Mouse (Mus musculus) heart, postnatal 0 days (tissue): ENCODE data around the gene Cacng1. TPM values are rescaled to one million over a fixed set of nuclear protein-coding genes. Genes with fewer than 3 reads are reported as not detected.

Source experiments
- ATAC-seq: fragments of 200-750 bp; cut with Nextera tagmentation; 2 replicates; pipeline ENCODE4 v1.8.0; 2017; ENCODE audit warnings: low read depth, moderate number of reproducible peaks, moderate library complexity; ENCODE audit not compliant: insufficient read depth
- DNase-seq: peaks from one replicate; pipeline ENCODE4 v3.0.0-alpha.2; 2016; ENCODE audit warnings: low spot score
- H3K27ac ChIP-seq: fragments of 300-500 bp; sonication (generic); 2 replicates; pipeline ENCODE4 v1.5.1; 2014; ENCODE audit warnings: low read depth, mild to moderate bottlenecking
- H3K27me3 ChIP-seq: fragments of 300-500 bp; sonication (generic); 2 replicates; pipeline ENCODE4 v1.6.1; 2014; ENCODE audit warnings: low read length, mixed read lengths; ENCODE audit not compliant: control insufficient read depth, insufficient read depth
- H3K36me3 ChIP-seq: fragments of 300-500 bp; sonication (generic); replicated peaks from 2 replicates; pipeline ENCODE4 v1.6.1; 2014; ENCODE audit warnings: low read length, mixed read lengths; ENCODE audit not compliant: control insufficient read depth, insufficient read depth
- H3K4me1 ChIP-seq: fragments of 300-500 bp; sonication (generic); 2 replicates; pipeline ENCODE4 v1.6.1; 2014; ENCODE audit warnings: antibody characterized with exemption; ENCODE audit not compliant: control insufficient read depth, insufficient read depth
- H3K4me2 ChIP-seq: fragments of 300-500 bp; sonication (generic); 2 replicates; pipeline ENCODE4 v1.6.1; 2014; ENCODE audit warnings: low read depth, mild to moderate bottlenecking, low read length, moderate library complexity
- H3K4me3 ChIP-seq: fragments of 300-500 bp; sonication (generic); 2 replicates; pipeline ENCODE4 v1.5.1; 2014; ENCODE audit warnings: low read depth, low read length
- H3K9ac ChIP-seq: fragments of 300-500 bp; sonication (generic); replicated peaks from 2 replicates; pipeline ENCODE4 v1.6.1; 2014; ENCODE audit warnings: low read depth, low read length, mixed read lengths
- H3K9me3 ChIP-seq: fragments of 300-500 bp; sonication (generic); replicated peaks from 2 replicates; pipeline ENCODE4 v1.6.1; 2016; ENCODE audit warnings: low read length; ENCODE audit not compliant: control insufficient read depth
- CTCF ChIP-seq: IDR thresholded peaks from 2 replicates; pipeline ENCODE4 v1.5.1; 2016; ENCODE audit warnings: antibody characterized with exemption, control low read depth, low read depth
- EP300 ChIP-seq: IDR thresholded peaks from 2 replicates; pipeline ENCODE4 v1.6.1; 2016; ENCODE audit warnings: antibody characterized with exemption, low read depth
- WGBS: fragments of 180-500 bp; shearing (Covaris S2); extraction: QIAGEN DNeasy Blood & Tissue Kit; methylation state at CpG from one replicate; pipeline ENCODE4 v1.1.7; 2014; 5-methylcytosine and 5-hydroxymethylcytosine counted together
- polyA plus RNA-seq: library from polyadenylated mRNA; unstranded; fragments of >200 nt; fragmentation: Nextera tagmentation; extraction: Ambion mirVana; gene quantifications from 2 replicates; pipeline ENCODE4 v1.2.1, GENCODE M21; 2015
- total RNA-seq: library from RNA; depleted of rRNA; stranded (reverse); fragments of >200 nt; gene quantifications from 2 replicates; pipeline ENCODE4 v1.2.3, GENCODE M21; 2014; ENCODE audit warnings: low replicate concordance

Cacng1 gene
- total and polyA plus RNA-seq, 2 experiments from 2014 or later = not detected

GRCm38 (mm10) chr11:107707897-107708610 lies 8.3 kb downstream of the Cacng1 start:
- no peak overlapping the region for H3K27ac ChIP-seq
- H3K9ac ChIP-seq = no peak overlapping the region
- no peaks in the 10 kb centered on the region for H3K27me3 ChIP-seq
- DNase-seq = no peak
- no peaks in the 10 kb centered on the region for H3K36me3 ChIP-seq
- WGBS = 78% methylated on average over 20 of the region's 20 CpGs
- H3K4me2 ChIP-seq = no peak overlapping the region
- ATAC-seq = no peak
- no peaks in the 10 kb centered on the region for H3K4me1 ChIP-seq
- TF ChIP-seq CTCF (no peak), EP300 (no peak)
- no peaks in the 10 kb centered on the region for H3K9me3 ChIP-seq
- H3K4me3 ChIP-seq = no peak overlapping the region

- ATAC-seq (no peak), DNase-seq (no peak)
- no peak overlapping the region for H3K27ac ChIP-seq
- H3K4me1 ChIP-seq = no peaks in the 10 kb centered on the region
- WGBS = 66% methylated on average over 11 of the region's 11 CpGs
- H3K4me3 ChIP-seq = no peak overlapping the region
- TF ChIP-seq CTCF (no peak), EP300 (no peak)
- H3K27me3 ChIP-seq = no peaks in the 10 kb centered on the region
- H3K9ac ChIP-seq = no peak overlapping the region
- no peaks in the 10 kb centered on the region for H3K36me3 ChIP-seq
- H3K4me2 ChIP-seq = no peak overlapping the region
- H3K9me3 ChIP-seq = no peaks in the 10 kb centered on the region
These were observed 10.7 kb downstream of the Cacng1 start for GRCm38 (mm10) chr11:107705476-107706074.

GRCm38 (mm10) chr11:107705060-107705459 lies 11.3 kb downstream of the Cacng1 start:
- H3K4me1 ChIP-seq = no peaks in the 10 kb centered on the region
- TF ChIP-seq CTCF (no peak), EP300 (no peak)
- H3K4me2 ChIP-seq = no peak overlapping the region

DNA sequence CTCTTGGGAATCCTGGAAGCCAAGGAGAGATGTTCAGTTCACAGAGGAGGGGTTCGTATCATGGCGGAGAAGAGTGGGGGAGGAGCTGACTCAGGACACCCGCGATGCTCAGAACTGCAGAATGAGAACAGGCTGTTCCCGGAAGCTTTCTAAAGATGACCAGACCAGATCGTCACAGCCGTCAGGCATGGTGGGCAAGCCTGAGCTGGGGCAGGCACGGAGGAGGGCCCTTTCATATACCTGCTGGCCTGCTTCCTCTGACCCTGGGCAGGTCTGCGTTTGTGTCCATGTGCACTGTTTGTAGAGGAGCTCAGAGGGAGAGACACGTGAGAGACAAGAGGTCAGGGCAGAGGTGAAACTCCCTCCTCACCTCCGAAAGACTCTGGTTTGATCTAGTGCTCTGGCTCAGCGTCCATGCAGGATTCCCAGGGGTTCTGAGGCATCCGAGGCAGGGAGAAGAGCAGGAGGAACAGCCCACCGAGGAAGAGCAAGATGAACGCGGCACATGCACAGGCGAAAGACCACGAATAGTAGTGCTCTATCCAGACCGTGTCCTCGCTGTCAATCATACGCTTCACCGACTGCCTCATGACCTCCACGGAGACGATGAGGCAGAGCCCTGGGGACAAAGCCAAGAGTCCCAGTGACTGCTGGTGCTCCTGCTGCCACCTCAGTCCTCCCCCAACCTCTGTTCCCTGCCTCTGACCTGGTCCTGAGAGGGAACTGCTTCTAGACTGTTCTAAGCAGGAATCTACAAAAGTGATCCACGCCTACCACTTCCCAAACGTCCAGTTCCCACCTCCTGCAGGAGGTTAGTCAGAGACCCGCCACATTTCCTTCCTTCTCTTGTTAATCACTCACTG lies 12.8 kb downstream of the Cacng1 start:
- TF ChIP-seq EP300 = no peak
- no peak for TF ChIP-seq CTCF
- H3K4me3 ChIP-seq = no peak overlapping the region

More at GRCm38 (mm10) chr11:107705060-107705459, 11.3 kb downstream of the Cacng1 start:
- DNase-seq (no peak), ATAC-seq (no peak)
- Histone ChIP-seq H3K4me3 (no peak overlapping the region), H3K9ac (no peak overlapping the region), H3K9me3 (no peaks in the 10 kb centered on the region), H3K27ac (no peak overlapping the region), H3K27me3 (no peaks in the 10 kb centered on the region), H3K36me3 (no peaks in the 10 kb centered on the region)
- 86% methylated on average over 6 of the region's 6 CpGs for WGBS

GRCm38 (mm10) chr11:107699967-107700366 lies 16.4 kb downstream of the Cacng1 start:
- WGBS = 88% methylated on average over 4 of the region's 4 CpGs

More for the DNA sequence above, 12.8 kb downstream of the Cacng1 start:
- WGBS = 53% methylated on average over 27 of the region's 27 CpGs
- H3K9me3 ChIP-seq = no peaks in the 10 kb centered on the region
- H3K27ac ChIP-seq = no peak overlapping the region
- ATAC-seq (no peak), DNase-seq (no peak)
- H3K36me3 ChIP-seq = no peaks in the 10 kb centered on the region
- H3K4me1 ChIP-seq = no peaks in the 10 kb centered on the region
- 0 out of 2 replicates have a peak, but pooled peaks cover 3% of the 10 kb centered on the region for H3K27me3 ChIP-seq
- H3K4me2 ChIP-seq = peak overlapping the region; percentile 13; the same call in 1 of the 2 replicates
- no peak overlapping the region for H3K9ac ChIP-seq

More at GRCm38 (mm10) chr11:107699967-107700366, 16.4 kb downstream of the Cacng1 start:
- H3K4me3 ChIP-seq = no peak overlapping the region
- no peak overlapping the region for H3K4me2 ChIP-seq
- ATAC-seq (no peak), DNase-seq (no peak)
- H3K9ac ChIP-seq = no peak overlapping the region
- 0 out of 2 replicates have a peak, but pooled peaks cover 3% of the 10 kb centered on the region for H3K27me3 ChIP-seq
- no peaks in the 10 kb centered on the region for H3K36me3 ChIP-seq
- H3K9me3 ChIP-seq = no peaks in the 10 kb centered on the region
- H3K27ac ChIP-seq = no peak overlapping the region
- TF ChIP-seq CTCF (no peak), EP300 (no peak)
- no peaks in the 10 kb centered on the region for H3K4me1 ChIP-seq
